10 mouse cellular contexts compared by ENCODE assay signal in genomic region chr12:110376062-110376837, GRCm38 (mm10).
DNase-seq lines count a peak whose midpoint lies in the region; ATAC-seq and TF ChIP-seq lines count a peak whose summit lies in the region.
"Had no signal": no experiment of that assay in that cellular context is flagged by ENCODE, and none has a peak within 500 bp of the region (broad histone marks: within the 10 kb centered on the region; RNA-seq: fewer than 3 reads in every experiment).

No protein-coding gene starts in this region.

- 0 out of 2 replicates have a peak, but pooled peaks cover 11% of the 10 kb centered on the region for H3K27me3 ChIP-seq in neural tube, embryonic 11.5 days (ENCODE audit: control insufficient read depth, insufficient read depth, low read length)
- peaks cover 16% of the 10 kb centered on the region for H3K27me3 ChIP-seq in neural tube, embryonic 15.5 days (replicated peaks)

- H3K36me3 ChIP-seq in neural tube, embryonic 11.5 days (ENCODE audit: control insufficient read depth, insufficient read depth, low read length): no peaks in the 10 kb centered on the region
- no peaks in the 10 kb centered on the region for H3K36me3 ChIP-seq in neural tube, embryonic 15.5 days

- TF ChIP-seq CTCF in cortical plate, adult 2 months (IDR thresholded peaks at IDR 0.05; ENCODE audit: extremely low read depth, insufficient read depth, low read length): peak; percentile 49

- H3K4me3 ChIP-seq in neural tube, embryonic 11.5 days (ENCODE audit: low read depth, low read length): no peak overlapping the region
- no peak overlapping the region for H3K4me3 ChIP-seq in neural tube, embryonic 15.5 days (replicated peaks)
- no peak overlapping the region for H3K4me3 ChIP-seq in cortical plate, adult 2 months (ENCODE audit: insufficient read depth, low read length)

- WGBS in neural tube, embryonic 11.5 days: 33% methylated on average over 7 of the region's 7 CpGs
- 36% methylated on average over 5 of the region's 7 CpGs for WGBS in neural tube, embryonic 15.5 days

- no peak for ATAC-seq in neural tube, embryonic 11.5 days (ENCODE audit: insufficient read depth, low FRiP score, low TSS enrichment)
- no peak for ATAC-seq in neural tube, embryonic 15.5 days (ENCODE audit: low FRiP score)

- H3K27ac ChIP-seq in neural tube, embryonic 11.5 days (ENCODE audit: low read depth, low read length): no peak overlapping the region
- H3K27ac ChIP-seq in neural tube, embryonic 15.5 days (replicated peaks): no peak overlapping the region
- H3K27ac ChIP-seq in cortical plate, adult 2 months (ENCODE audit: insufficient read depth, low read length): no peak overlapping the region

- no peak overlapping the region for H3K9ac ChIP-seq in neural tube, embryonic 11.5 days (ENCODE audit: low read length)
- H3K9ac ChIP-seq in neural tube, embryonic 15.5 days (replicated peaks): no peak overlapping the region

- peak; percentile 24 for DNase-seq in heart, postnatal 4 days
- no peak for DNase-seq in heart, adult 9 months (ENCODE audit: low spot score in 2 of 2)
- peak; percentile 58 for DNase-seq in neural tube, embryonic 11.5 days (ENCODE audit: low spot score)
- peak; percentile 51 for DNase-seq in naive thymus-derived CD4-positive, alpha-beta T cell, adult 2 months (ENCODE audit: low read depth)
- DNase-seq in urinary bladder, adult 2 months (ENCODE audit: low spot score): no peak
- DNase-seq in lung, postnatal 10 days: no peak
- DNase-seq: kidney, postnatal 10 days; lung, postnatal 14 days had no signal

- no peak overlapping the region for H3K4me2 ChIP-seq in neural tube, embryonic 11.5 days (ENCODE audit: low read depth)
- H3K4me2 ChIP-seq in neural tube, embryonic 15.5 days: no peak overlapping the region

- H3K4me1 ChIP-seq in neural tube, embryonic 11.5 days (ENCODE audit: control insufficient read depth, insufficient read depth, low read length): peaks cover 13% of the 10 kb centered on the region
- H3K4me1 ChIP-seq in neural tube, embryonic 15.5 days: peaks cover 40% of the 10 kb centered on the region
- no peaks in the 10 kb centered on the region for H3K4me1 ChIP-seq in cortical plate, adult 2 months (ENCODE audit: control insufficient read depth, insufficient read depth, low read length)

- no peaks in the 10 kb centered on the region for H3K9me3 ChIP-seq in neural tube, embryonic 11.5 days (ENCODE audit: control insufficient read depth, low read length)
- H3K9me3 ChIP-seq in neural tube, embryonic 15.5 days (replicated peaks): no peaks in the 10 kb centered on the region

- no peak for TF ChIP-seq POLR2A in cortical plate, adult 2 months (IDR thresholded peaks at IDR 0.05; ENCODE audit: extremely low read depth, insufficient read depth, low read length)

Comparison
In these comparisons a context has a peak if more than half of its experiments do, and no peak if none do; other contexts are left out.
1. DNase-seq: peak in heart, postnatal 4 days (single experiment), neural tube, embryonic 11.5 days (single experiment) and naive thymus-derived CD4-positive, alpha-beta T cell, adult 2 months (single experiment); none in heart, adult 9 months (0 of 2), urinary bladder, adult 2 months (single experiment) and lung, postnatal 10 days (single experiment).